Mouse (Mus musculus): ENCODE results near the gene Ube2j1. TPM values are rescaled to one million over a fixed set of nuclear protein-coding genes. Genes with fewer than 3 reads are reported as not detected.

Gene Ube2j1
- polyA plus RNA-seq, 1 experiment: 42.7 TPM

DNA sequence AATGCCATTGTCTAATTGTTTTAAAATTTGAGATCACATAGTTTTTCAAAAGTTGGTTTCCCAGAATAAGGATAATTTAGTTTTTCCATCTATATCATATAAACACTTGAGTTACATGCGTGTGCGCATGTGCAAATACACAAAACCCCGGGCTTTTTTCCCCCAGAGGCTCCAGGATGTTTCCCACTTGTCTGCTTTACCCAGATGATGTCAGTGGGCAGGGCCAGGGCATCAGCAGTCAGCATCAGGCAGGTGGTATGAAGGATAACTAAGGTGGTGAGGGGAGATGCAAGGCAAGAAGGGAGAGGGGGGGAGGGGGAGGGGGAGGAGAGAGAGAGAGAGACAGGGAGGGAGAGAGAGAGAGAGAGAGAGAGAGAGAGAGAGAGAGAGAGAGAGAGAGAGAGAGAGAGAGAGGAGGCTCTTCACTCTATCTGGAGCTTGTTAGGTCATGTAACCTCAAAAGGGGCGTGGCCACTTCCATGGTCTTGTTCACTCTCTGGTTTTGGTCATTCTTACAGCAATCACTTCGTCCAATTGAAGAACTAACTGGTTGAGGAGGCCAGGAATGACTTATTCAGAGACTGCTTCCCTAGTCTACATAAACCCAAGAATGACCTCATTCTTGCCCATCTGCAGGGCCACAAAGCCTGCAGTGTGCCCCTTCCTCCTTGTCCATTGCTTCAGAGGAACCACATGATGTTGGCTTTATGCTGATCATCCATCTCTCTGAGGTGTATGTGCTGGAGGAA is 44.7 kb downstream of the Ube2j1 start:
- TF ChIP-seq USF1 (IDR thresholded peaks at IDR 0.05; ENCODE audit: low read depth) (no peak), MYOD1 (IDR thresholded peaks at IDR 0.05; ENCODE audit: control insufficient read depth, insufficient read length, low read depth) (no peak), FOSL1 (IDR thresholded peaks at IDR 0.05; ENCODE audit: insufficient read depth, low read length, poor library complexity, severe bottlenecking) (no peak), CTCF (IDR thresholded peaks at IDR 0.05; ENCODE audit: control insufficient read depth, insufficient read depth, insufficient read length) (no peak), MYOG (IDR thresholded peaks at IDR 0.05; ENCODE audit: control insufficient read depth, extremely low read depth, insufficient read length) (no peak), MAX (IDR thresholded peaks at IDR 0.05) (no peak), CEBPB (IDR thresholded peaks at IDR 0.05; ENCODE audit: low read depth) (no peak)
- H3K4me3 ChIP-seq (ENCODE audit: insufficient read depth, poor library complexity, severe bottlenecking): no peak overlapping the region
- no peaks in the 10 kb centered on the region for H3K79me3 ChIP-seq (ENCODE audit: low read depth)
- no peaks in the 10 kb centered on the region for H3K27me3 ChIP-seq (ENCODE audit: control insufficient read depth, insufficient read depth, insufficient read length)
- no peaks in the 10 kb centered on the region for H3K79me2 ChIP-seq (ENCODE audit: control insufficient read depth, insufficient read depth)
- no peaks in the 10 kb centered on the region for H3K36me3 ChIP-seq (ENCODE audit: control insufficient read depth, insufficient read depth)
- no peak overlapping the region for H3ac ChIP-seq (ENCODE audit: control insufficient read depth, insufficient read length, low read depth)

DNA sequence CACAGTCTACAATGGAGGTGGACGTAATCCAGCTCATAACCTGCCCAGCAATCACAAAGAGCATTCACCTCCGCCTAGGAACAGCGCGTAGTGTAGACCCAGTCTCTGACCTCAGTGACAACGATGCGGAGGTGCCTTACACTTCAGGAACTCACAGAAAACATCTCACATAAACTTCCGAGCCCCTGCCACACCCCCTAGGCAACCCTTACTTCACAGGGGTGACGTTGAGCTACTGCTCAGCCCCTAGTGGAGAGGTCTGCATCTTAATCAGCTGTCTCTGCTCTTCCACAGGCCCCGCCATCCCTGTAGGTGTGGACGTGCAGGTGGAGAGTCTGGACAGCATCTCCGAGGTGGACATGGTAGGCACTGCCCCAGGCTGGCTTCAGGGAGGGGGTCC is 45.9 kb downstream of the Ube2j1 start:
- no peak overlapping the region for H3ac ChIP-seq (ENCODE audit: control insufficient read depth, insufficient read length, low read depth)
- TF ChIP-seq CEBPB (IDR thresholded peaks at IDR 0.05; ENCODE audit: low read depth): no peak
- TF ChIP-seq FOSL1 (IDR thresholded peaks at IDR 0.05; ENCODE audit: insufficient read depth, low read length, poor library complexity, severe bottlenecking): no peak
- no peak for TF ChIP-seq MYOG (IDR thresholded peaks at IDR 0.05; ENCODE audit: control insufficient read depth, extremely low read depth, insufficient read length)
- no peak for TF ChIP-seq CTCF (IDR thresholded peaks at IDR 0.05; ENCODE audit: control insufficient read depth, insufficient read depth, insufficient read length)
- TF ChIP-seq MYOD1 (IDR thresholded peaks at IDR 0.05; ENCODE audit: control insufficient read depth, insufficient read length, low read depth): no peak
- TF ChIP-seq MAX (IDR thresholded peaks at IDR 0.05): no peak
- TF ChIP-seq USF1 (IDR thresholded peaks at IDR 0.05; ENCODE audit: low read depth): no peak
- H3K4me3 ChIP-seq (ENCODE audit: insufficient read depth, poor library complexity, severe bottlenecking): no peak overlapping the region
- H3K79me3 ChIP-seq (ENCODE audit: low read depth): no peaks in the 10 kb centered on the region
- H3K79me2 ChIP-seq (ENCODE audit: control insufficient read depth, insufficient read depth): no peaks in the 10 kb centered on the region
- no peaks in the 10 kb centered on the region for H3K27me3 ChIP-seq (ENCODE audit: control insufficient read depth, insufficient read depth, insufficient read length)
- no peaks in the 10 kb centered on the region for H3K36me3 ChIP-seq (ENCODE audit: control insufficient read depth, insufficient read depth)

DNA sequence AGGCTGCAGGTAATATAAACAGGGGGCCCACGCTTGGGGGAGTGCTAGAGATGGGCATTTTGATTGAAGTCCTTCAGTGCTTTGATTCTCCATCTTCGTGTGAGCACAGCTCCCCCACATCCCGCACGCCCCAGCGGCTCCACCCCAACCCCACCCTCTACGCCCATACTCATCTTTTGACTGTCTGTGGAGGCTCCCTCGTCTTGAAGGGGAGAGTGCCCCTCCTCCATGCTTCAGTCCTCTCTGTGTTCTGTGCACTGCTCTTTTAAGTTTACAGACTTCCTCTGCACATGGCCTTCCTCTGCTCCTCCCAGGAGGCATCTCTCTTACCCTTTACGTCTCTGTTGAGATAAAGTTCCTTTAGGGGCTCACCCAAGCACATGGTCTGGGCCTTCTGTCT is 46.5 kb downstream of the Ube2j1 start:
- Histone ChIP-seq H3K79me3 (ENCODE audit: low read depth) (no peaks in the 10 kb centered on the region), H3K36me3 (ENCODE audit: control insufficient read depth, insufficient read depth) (no peaks in the 10 kb centered on the region), H3K79me2 (ENCODE audit: control insufficient read depth, insufficient read depth) (no peaks in the 10 kb centered on the region), H3ac (ENCODE audit: control insufficient read depth, insufficient read length, low read depth) (no peak overlapping the region), H3K27me3 (ENCODE audit: control insufficient read depth, insufficient read depth, insufficient read length) (no peaks in the 10 kb centered on the region), H3K4me3 (ENCODE audit: insufficient read depth, poor library complexity, severe bottlenecking) (no peak overlapping the region)
- TF ChIP-seq CEBPB (IDR thresholded peaks at IDR 0.05; ENCODE audit: low read depth) (no peak), MYOG (IDR thresholded peaks at IDR 0.05; ENCODE audit: control insufficient read depth, extremely low read depth, insufficient read length) (no peak), FOSL1 (IDR thresholded peaks at IDR 0.05; ENCODE audit: insufficient read depth, low read length, poor library complexity, severe bottlenecking) (no peak), USF1 (IDR thresholded peaks at IDR 0.05; ENCODE audit: low read depth) (no peak), MYOD1 (IDR thresholded peaks at IDR 0.05; ENCODE audit: control insufficient read depth, insufficient read length, low read depth) (no peak), CTCF (IDR thresholded peaks at IDR 0.05; ENCODE audit: control insufficient read depth, insufficient read depth, insufficient read length) (no peak), MAX (IDR thresholded peaks at IDR 0.05) (no peak)

DNA sequence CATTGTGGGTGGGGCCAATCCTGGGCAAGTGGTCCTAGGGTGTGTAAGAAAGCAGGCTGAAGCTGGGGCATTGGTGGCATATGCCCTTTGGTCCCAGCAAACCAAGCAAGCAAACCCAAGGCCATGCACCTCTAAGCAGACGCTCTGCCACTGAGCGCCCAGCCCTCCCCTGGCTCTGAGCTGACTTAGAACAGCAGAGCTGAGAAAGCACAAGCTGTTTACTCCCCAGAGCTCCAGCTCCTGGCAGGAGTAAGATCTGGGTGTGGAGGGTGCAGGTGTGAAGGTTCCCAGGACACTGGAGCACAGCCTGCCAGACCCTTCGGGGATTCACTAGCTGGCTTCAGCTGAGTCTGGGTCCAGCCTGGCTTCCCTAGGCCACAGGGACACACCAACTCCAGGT is 47.3 kb downstream of the Ube2j1 start:
- TF ChIP-seq MYOD1 (IDR thresholded peaks at IDR 0.05; ENCODE audit: control insufficient read depth, insufficient read length, low read depth) (no peak), CEBPB (IDR thresholded peaks at IDR 0.05; ENCODE audit: low read depth) (no peak), MAX (IDR thresholded peaks at IDR 0.05) (no peak), FOSL1 (IDR thresholded peaks at IDR 0.05; ENCODE audit: insufficient read depth, low read length, poor library complexity, severe bottlenecking) (no peak), USF1 (IDR thresholded peaks at IDR 0.05; ENCODE audit: low read depth) (no peak), CTCF (IDR thresholded peaks at IDR 0.05; ENCODE audit: control insufficient read depth, insufficient read depth, insufficient read length) (no peak), MYOG (IDR thresholded peaks at IDR 0.05; ENCODE audit: control insufficient read depth, extremely low read depth, insufficient read length) (no peak)
- H3ac ChIP-seq (ENCODE audit: control insufficient read depth, insufficient read length, low read depth): no peak overlapping the region
- H3K36me3 ChIP-seq (ENCODE audit: control insufficient read depth, insufficient read depth): no peaks in the 10 kb centered on the region
- no peak overlapping the region for H3K4me3 ChIP-seq (ENCODE audit: insufficient read depth, poor library complexity, severe bottlenecking)
- H3K79me2 ChIP-seq (ENCODE audit: control insufficient read depth, insufficient read depth): no peaks in the 10 kb centered on the region
- no peaks in the 10 kb centered on the region for H3K27me3 ChIP-seq (ENCODE audit: control insufficient read depth, insufficient read depth, insufficient read length)
- H3K79me3 ChIP-seq (ENCODE audit: low read depth): no peaks in the 10 kb centered on the region

DNA sequence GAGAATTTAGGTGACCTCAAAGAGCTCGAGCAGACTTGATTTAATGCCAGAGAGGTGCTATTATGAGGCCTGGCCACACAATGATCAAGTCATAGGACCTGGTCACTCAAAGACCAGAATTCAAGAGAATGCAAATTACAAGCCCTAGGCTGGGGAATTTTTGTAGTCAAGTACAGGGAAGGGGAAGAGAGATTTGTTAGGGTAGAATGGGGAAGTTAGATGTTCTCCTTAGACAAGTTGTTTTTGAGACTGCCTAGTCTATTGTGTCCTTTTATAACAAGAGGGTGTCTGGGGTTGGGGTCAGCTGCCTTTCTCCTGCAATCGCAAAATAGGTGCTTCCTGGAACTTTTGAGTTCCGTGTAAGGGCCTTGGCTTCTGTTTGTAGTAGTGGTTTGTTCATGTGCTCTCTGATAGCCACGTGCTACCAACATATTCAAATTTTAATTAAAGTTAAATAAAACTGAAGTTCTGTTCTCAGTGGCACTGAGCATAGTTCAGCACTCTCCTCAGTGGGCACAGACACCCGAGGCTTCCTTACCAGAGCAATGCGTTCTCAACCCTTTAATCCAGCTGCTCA is 68.0 kb downstream of the Ube2j1 start:
- H3ac ChIP-seq (ENCODE audit: control insufficient read depth, insufficient read length, low read depth): no peak overlapping the region
- no peaks in the 10 kb centered on the region for H3K79me3 ChIP-seq (ENCODE audit: low read depth)
- no peak for TF ChIP-seq MYOD1 (IDR thresholded peaks at IDR 0.05; ENCODE audit: control insufficient read depth, insufficient read length, low read depth)
- no peak for TF ChIP-seq MAX (IDR thresholded peaks at IDR 0.05)
- no peak for TF ChIP-seq MYOG (IDR thresholded peaks at IDR 0.05; ENCODE audit: control insufficient read depth, extremely low read depth, insufficient read length)
- TF ChIP-seq CTCF (IDR thresholded peaks at IDR 0.05; ENCODE audit: control insufficient read depth, insufficient read depth, insufficient read length): no peak
- TF ChIP-seq FOSL1 (IDR thresholded peaks at IDR 0.05; ENCODE audit: insufficient read depth, low read length, poor library complexity, severe bottlenecking): no peak
- TF ChIP-seq CEBPB (IDR thresholded peaks at IDR 0.05; ENCODE audit: low read depth): no peak
- H3K36me3 ChIP-seq (ENCODE audit: control insufficient read depth, insufficient read depth): no peaks in the 10 kb centered on the region
- no peak overlapping the region for H3K4me3 ChIP-seq (ENCODE audit: insufficient read depth, poor library complexity, severe bottlenecking)
- H3K27me3 ChIP-seq (ENCODE audit: control insufficient read depth, insufficient read depth, insufficient read length): no peaks in the 10 kb centered on the region
- H3K79me2 ChIP-seq (ENCODE audit: control insufficient read depth, insufficient read depth): no peaks in the 10 kb centered on the region

Other genes with a start within 250 kb of the Ube2j1 start
- gene Lyrm2, start 231.2 kb upstream of the Ube2j1 start, polyA plus RNA-seq (2012; fragmentation: generic; extraction: Trizol): 27.0 TPM
- 0.63 TPM for gene Ankrd6, start 80.6 kb upstream of the Ube2j1 start, polyA plus RNA-seq (2012; fragmentation: generic; extraction: Trizol)
- gene Rragd, start 48.4 kb upstream of the Ube2j1 start, polyA plus RNA-seq (2012; fragmentation: generic; extraction: Trizol): 4.9 TPM
- gene Gabrr2, start 31.6 kb downstream of the Ube2j1 start, polyA plus RNA-seq (2012; fragmentation: generic; extraction: Trizol): 0.11 TPM
- 0.01 TPM for gene Gabrr1, start 101.1 kb downstream of the Ube2j1 start, polyA plus RNA-seq (2012; fragmentation: generic; extraction: Trizol)
- gene Pm20d2, start 158.3 kb downstream of the Ube2j1 start, polyA plus RNA-seq (2012; fragmentation: generic; extraction: Trizol): not detected
- gene Srsf12, start 177.6 kb downstream of the Ube2j1 start, polyA plus RNA-seq (2012; fragmentation: generic; extraction: Trizol): not detected